Mouse (Mus musculus): ENCODE results near the gene P3h4.
A peak's percentile ranks its signal among the peaks of the same experiment; 100 is the strongest.

P3h4 gene

DNA sequence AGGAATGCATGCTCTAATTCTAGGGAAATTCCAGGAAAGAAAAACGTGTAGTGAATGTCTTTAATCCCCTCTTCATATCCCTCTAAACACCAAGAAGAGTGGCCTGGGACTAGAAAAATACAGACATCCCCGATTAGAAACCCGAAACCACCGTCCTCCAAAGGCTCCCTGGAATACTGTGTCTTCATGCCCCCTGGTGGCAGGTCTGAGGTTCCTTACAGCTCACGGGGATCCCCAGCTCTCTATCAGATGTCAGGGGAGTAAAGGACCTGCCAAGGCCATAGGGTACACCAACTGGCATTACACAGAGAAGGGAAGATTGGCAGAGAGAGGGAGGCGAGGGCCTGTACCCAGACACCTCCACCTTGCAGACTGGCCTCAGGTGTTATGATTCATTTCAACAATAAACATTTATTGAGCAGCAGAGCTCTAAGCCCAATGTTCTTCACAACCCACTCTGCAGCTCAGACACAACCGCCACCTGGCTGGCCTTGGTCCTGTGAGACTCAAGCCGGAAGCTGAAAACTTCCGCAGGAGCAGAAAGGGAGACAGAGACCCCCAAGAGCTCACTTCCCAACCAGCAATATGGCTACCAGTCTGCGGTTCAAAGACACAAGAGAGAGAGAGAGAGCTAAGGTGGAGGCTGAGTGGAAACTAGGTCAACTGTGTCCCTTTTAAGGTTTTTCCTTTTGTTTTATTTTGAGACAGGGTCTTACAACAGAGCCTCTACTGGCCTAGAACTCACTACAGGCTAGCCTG, 6.4 kb downstream of the P3h4 start:
- peak; percentile 81 for DNase-seq

DNA sequence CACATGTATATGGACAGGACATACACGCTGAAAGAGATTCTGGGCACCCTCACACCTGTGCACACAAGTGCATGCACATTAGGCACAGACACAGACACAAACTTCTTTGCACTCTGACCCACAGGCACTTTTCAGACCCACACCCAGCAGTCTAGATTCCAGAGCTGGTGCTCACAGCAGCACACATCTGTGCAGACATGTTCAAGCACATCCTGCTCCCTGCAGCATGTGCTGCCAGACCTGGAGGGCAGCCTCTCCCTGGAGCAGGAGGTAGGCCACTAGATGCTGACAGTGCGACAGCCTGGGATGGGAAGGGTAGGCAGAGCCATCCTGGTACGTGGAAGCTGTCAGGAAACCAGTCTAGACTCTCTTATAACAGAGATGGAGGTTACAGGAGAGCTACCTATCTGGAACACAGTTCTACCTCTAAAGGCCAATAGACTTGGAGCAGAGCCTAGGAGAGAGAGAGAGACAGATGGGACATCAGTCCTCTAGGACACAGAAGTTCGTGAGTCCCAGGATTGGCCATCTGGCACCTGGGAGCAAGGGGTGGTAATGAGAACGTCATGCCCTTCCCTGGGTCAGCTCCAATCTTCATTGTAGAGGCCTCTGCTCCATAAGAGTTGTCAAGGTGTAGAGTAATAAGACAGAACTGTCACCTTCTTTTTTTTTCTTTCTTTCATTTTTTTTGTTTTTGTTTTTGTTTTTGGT, 7.5 kb downstream of the P3h4 start:
- DNase-seq: peak; percentile 87

DNA sequence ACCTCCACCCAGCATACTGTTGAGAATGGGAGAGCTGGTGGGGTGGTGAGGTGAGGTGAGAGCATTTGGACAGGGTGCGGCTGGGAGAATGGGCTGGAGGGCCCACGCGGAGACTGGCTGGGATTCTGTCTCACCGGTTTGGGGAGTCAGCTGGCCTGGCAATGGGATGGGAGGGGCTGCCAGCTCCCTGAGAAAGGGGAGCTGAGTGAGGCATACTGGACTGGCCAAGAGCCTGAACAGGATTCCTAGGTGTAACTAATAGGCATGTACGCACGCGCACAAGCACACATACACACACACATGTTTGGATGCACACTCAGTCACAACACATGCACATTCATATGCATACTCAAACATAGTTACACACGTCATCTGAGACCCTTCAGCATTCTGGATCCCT, 8.4 kb downstream of the P3h4 start:
- DNase-seq: no peak

DNA sequence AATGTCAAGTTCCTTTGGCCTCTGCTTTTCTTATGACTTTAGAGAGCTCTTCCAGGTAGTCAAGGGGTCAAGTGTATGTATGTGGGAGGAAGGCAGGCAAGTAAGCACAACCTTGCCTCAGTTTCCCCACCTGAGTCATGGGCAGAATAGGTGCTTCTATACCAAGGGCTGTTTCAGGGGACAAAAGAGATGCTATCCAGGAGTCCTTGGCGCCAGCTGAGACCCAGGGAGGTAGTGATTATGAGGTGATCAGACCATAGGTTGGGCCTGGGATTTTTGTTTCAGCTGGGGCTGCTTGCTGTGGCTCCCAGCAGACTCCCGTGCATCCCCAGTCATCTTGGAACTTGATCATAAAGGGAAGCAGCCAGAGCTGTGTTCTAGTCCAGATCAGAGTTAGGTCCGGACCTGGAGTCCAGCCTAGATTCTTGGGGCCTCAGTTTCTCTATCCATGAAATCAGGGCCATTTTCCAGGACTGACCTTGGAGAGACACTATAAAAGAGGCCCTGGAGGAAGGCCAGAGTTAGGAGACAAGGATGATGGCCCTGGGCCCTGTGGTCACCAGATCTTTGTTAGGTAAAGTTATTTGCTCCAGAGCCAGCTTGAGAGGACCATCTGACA, 10.1 kb downstream of the P3h4 start:
- no peak for DNase-seq

DNA sequence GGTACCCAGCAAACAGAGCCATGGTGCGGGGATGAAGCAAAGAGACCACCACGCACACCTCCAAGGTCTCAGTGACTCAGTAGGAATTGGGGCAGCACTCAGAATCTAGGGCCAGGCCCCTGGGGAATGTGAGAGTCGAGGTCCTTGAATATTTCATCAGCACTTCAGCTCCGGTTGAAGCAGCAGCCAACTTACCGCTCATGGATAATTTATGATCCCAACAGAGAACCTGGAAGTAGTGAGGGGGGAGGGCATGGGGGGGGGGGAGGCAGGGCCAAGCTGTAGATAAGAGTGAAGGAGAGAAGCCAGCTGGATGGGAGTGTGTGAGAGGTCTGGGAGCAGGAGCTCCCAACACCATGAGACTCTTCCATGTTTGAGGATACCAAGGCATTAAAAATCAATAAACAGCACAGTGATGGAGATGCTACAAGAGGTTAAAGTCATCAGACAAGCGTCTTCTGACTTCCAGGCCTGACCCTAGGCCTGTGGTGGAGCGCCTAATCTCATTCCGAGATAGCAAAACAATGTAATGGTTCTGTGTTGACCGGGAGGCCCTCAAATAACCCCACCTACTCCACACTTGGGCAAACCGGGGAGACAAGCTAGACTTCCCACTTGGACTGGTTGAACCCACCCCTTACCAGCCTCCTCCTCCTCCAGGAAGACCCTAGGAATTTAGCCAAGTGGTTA, 11.0 kb downstream of the P3h4 start:
- no peak for DNase-seq

DNA sequence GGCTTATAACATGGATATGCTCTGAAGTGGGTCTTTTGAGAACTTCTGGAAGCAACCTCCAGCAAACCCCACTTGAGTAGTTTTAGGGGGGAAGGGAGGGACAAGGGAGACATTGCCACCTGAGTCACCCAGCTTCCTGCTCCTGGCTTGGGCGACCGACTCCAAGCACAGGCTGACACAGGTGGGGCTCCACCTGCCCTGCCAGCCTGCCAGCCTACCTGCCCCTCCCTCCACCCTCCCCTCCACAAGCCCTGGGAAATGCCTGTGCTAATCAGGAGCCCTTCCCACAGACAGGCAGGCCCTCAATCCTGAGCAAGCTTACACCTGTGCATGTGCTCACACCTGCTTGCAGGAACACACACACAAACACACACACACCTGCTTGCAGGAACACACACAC, 12.0 kb downstream of the P3h4 start:
- DNase-seq: no peak

DNA sequence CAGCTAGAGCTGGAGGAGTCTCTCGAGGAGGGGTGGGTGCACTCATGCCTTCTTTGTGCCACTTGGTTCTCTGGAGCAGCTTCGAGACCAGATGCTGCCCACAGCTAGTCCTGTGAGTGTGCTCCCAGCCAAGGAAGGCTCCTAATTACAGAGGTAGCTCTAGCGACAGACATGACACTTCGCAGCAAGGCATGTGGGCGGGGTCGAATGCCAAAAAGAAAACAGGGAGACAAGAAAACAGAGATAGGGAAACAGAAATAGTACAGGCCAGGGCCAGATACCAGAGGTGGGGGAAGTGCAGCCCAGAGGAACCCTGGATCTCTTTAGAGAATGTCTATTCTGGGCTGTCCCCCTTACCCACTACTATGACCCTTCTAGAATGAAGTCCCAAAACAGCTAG, 12.4 kb downstream of the P3h4 start:
- no peak for DNase-seq

DNA sequence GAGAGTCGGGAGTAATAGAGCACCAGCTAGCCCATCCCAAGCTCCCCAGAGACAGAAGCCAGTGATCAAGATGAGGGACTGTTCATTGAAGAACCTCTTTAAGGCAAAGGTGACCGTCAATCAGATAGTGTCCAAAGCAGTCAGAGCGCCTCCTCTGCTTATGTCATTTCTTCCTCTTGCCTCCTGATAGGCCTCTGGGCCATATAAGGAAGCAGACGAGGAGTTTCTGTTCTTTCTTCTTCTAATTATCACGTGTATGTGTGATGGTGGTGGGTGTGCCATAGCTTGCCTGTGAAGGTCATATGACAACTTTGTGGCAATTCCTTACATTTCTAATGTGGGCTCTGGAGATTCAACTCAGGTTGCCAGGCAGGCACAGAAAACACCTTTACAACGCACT, 13.8 kb downstream of the P3h4 start:
- no peak for DNase-seq

DNA sequence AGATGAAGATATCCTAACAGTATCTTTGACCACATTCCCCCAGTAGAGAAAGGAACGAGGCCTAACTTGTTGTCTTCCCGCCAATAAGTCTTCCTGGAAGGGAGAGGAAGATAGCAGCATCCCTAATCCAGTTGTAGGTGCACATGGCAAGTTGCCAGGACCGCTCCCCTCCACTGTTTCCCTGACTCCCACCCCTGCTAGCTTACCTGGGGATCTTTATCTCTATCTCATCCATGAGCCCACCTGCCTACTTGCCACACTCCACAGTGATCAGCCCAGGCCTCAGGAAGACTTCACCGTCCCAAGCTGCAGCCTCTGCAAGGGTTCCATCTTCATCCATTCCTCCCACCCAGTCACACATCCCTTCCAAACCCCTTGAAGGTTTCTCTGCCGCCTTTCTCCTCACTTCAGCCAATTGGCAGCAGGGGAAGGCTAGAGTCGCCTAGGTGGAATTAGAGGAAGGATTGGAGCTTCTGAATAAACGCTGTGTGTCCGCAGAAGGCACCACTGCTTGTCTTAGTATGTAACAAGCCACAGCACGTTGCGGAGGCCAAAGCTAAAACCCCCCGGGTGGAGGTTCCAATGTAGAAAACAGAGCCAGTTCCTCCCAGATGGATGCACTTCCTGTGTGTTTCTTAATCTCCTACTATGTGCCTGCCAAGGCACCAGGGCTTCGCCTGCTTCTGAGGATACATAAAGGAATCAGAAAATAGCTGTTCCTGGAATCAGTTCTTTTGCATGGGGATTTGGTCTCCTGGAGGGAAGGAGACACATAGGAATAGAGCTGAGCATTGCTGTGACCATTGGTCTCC, 14.7 kb downstream of the P3h4 start:
- no peak for DNase-seq

DNA sequence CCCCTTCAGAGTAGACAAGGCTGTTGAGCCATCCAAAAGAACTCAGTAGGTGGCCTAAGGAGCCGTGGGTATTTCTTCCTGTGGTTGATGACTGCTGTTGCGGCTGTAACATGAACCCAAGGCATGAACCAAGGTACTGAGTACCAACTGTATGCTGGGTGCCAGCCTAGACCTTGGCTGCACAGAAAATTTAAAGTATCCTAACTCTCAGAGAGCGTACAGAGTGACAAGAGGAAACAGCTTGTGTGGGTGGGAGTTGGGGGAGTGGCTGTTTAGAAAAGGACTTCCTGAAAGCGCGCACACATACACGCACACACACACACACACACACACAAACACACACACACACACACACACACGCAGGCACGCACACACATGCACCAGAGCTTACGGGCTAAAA, 15.3 kb downstream of the P3h4 start:
- no peak for DNase-seq

DNA sequence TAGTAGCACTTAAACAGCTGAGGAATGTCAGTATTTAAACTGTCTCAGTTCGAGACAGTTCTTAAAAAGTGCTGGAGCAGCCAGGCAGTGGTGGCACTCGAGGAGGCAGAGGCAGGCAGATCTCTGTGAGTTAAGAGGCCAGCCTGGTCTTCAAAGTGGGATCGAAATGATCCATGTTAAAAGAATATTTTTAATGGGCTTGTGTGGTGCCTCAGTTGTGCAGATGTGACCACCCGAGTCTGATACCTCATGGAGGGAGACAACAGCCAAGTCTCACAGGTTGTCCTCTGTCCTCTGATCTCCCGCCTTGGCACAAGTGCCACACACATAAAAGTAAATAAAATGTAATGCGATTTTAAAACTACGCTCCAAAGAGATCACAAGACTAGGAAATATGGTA, 16.1 kb downstream of the P3h4 start:
- no peak for DNase-seq

DNA sequence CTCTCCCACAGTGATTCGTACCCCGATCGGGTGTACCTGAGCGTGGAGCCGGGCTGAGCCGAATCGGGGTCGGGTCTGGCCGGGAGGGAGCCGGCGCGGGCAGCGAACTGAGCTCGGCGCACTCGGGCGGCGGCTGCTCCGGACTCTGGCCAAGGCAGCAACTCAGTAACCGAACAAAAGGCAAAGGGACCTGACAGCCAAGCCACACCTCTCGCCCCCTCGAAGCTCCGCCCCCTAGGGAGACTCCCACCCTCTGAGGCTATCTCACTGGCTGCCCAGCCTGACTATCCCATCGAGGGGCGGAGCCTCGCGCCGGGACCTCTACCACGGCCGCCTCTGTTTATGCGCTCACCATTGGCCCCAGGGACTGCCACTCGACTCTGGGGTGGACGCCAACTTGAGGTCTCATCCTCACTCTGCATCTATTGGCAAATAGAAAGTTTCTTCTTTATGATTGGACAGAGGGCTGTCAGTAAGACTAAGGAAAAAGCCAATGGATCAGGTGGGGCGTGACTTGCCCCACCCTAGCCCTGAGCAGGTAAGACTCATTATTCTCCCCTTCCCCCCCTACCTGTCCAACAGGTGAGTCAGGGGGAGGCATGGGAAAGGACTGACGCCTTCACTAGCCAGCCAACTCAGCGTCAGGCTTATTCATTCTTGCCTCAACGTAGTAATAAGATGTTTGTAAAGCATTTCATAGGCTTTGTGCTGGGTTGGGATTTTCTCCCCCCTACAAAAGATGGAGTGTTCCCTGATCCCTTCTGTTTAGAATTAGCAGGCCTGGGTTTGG, 16.8 kb downstream of the P3h4 start, which contains the start of gene Jup:
Jup (minus strand) TSS at position 164 of the 790 bp plus-strand sequence.
- peak; percentile 100 for DNase-seq

DNA sequence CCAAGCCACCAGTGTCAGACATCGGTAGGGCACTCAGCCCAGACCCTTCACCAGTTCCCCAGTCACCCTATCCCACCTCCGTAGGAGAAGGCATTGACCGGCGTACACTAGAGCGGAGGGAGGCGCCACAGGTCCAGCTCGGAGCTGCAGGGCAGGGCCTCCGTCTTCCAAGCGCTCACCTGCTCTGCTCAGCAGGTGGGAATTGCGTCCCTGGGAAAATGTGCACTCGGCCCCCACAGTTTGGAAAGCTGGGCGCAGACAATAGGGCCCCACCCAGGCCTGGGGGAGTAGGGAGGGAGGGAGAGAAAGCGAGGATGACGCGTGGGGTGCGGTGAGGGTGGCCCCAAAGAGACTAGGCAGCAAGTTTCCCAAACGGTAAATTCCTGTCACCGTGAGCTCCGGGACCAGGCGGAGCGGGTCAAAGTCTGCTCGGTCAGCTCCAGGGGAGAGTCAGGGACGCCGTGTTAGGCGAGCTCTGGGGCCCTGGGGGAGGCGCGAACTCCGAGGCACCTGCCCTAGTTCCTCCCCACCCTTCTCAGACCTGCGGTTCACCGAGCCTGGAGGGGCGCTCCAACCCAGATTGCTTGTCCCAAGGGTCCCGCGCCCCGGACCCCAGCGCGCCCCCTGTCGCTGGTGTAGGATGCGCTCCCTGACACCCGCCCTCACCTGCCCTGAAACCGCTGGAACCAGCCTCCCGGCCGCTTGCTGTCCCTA, 17.6 kb downstream of the P3h4 start:
- DNase-seq: peak; percentile 75

DNA sequence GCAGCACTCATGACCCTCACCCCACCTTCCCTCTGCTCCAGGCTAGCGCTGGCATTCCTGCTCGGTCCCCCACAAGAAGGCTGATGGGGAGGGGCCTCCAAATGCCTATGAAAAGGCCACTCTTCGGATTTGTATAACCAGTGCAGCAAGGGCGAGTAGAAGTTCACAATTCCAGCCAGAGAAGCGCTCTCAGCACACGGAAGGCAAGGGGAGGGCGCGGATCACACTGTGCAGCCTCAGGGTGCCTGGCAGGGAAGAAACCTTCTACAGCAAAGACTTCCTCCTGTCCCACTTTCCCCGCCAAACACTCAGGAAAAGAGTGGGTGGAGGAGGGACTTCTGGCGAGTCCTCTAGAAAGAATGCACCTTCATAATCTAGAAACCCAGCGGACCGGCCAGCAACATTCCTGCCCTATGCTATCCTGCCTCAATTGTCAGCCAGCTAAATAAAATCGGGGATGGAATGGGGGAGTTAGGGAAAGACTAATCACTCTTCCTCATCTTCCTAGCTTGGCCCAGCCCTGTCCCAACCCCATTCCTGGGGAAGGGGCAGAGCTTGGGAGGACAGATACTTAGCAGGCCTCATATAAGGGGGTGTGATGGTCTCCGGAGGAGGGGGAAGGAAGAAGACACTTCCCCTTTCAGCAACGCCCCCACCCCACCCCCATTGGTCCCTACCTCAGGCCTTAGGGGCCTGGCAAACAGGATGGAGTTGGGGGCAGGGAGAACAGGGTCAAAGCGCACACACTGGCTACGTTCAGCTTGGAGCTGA, 18.6 kb downstream of the P3h4 start:
- peak; percentile 73 for DNase-seq

DNA sequence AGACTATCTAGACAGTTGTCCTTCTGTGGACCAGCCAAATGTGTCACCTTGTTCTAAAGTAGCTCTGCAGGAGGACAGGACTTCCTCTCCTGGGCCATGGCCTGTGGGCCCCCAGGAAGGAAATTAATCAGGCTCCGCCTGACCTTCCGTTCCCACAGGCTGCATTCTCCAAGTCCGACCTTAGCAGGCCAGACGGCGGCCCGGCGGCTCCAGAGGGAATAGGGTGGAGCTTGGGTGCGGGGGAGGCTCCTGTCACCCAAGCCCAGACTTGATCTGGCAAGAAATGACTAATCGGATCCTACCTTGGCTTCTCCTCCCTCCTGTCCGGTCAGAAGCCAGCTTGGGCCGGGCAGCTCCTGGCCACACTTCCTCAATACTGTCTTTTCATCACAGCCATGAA, 19.4 kb downstream of the P3h4 start:
- peak; percentile 80 for DNase-seq

DNA sequence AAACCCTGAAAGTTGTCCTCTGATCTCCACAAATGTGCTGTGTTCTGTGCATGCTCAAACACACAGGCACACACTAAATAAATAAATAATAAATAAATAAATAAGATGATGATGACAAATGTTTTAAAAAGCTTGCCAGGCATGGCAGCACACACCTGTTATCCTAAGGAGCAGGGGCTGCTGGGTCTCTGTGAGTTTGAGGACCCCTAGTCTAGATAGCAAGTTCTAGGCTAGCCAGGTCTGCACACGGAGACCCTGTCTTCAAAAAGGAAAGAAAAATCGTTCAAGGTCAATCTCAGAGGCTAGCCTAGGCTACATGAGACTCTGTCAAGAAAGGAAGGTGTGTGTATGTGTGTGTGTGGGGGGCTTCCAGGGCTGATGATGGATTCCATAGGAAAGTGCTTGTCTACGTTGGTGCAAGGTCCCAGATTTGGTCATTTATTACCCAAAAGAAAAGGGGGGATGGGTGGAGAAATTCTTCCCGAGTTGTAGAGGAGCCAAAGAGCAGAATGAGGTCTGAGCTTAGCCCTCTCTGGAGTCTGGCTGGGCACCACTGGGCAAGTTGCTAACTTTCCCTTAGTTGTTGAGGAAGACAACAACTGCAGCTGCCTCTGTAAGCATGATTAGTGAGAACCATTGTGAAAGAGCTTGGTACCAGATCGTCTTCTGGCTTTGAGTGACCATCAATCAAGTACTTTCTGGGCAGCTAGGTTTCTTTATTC, 20.1 kb downstream of the P3h4 start:
- DNase-seq: no peak

DNA sequence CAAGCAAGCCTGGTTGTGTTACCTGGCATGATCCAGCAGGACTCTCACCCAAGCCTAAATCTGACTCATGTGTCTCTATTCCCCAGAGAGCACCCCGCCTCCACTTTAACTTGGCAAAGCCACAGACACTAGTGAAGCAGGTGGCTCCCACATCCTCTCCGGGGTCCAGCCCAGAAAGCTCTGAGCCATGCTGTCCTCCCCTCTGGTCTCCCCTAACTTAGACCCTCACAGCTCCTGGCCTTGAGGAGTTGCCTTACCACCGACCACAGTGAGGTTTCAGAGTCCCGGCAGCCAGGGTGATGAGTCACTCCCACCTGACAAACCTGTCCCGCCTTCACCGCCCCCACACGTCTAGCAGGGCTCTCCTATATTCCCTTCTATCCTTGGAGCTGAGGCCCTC, 20.9 kb downstream of the P3h4 start:
- peak; percentile 56 for DNase-seq

DNA sequence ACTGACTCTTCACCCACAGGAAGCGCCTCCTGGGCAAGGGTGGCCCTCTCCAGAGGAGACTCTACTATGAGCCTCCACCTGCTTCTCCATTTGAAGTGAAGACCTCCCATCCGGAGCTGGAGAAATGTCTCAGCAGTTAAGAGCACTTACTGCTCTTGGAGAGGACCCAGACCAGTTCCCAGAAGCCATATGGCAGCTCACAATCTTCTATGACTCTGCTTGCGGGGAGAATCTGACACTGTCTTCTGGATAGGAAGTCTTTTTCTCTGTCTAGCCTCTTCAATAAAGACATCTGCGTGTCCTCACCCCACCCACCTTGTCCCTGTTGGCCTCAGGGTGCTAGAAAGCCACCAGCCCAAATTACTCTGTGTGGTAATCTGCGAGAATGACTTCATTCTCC, 21.7 kb downstream of the P3h4 start:
- DNase-seq: no peak

DNA sequence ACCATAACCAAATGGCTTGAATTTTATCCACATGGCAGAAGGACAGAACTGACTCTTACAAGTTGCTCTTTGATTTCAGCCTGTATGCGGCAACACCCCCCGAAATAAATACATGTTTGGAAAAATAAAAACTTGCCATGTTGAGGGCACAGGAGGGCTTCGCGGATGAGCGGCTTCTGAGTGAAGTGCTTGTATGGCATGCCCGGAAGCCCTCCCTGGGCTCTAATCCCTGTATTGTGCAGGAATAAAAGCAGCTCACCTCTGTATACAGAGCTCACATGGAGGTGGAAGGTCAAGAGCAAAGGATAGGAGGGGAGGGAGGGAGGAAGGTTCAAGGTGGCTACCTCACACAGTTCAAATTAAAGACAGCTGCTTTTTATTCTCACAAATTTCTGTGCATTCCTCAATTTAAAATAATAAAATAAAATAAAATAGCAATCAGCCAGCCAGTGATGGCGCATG, 22.7 kb downstream of the P3h4 start:
- no peak for DNase-seq

Measured in cerebellum, adult 8-10 months (tissue).